Mouse (Mus musculus) cerebellum, postnatal 14 days (tissue): ENCODE measurements around the gene Cd27.

Source experiments
- DNase-seq, 2 experiments: peaks; one replicate each; pipeline ENCODE4 v3.0.0; 2021; ENCODE audit warnings: mixed read lengths in 2 of 2

Cd27 gene

DNA sequence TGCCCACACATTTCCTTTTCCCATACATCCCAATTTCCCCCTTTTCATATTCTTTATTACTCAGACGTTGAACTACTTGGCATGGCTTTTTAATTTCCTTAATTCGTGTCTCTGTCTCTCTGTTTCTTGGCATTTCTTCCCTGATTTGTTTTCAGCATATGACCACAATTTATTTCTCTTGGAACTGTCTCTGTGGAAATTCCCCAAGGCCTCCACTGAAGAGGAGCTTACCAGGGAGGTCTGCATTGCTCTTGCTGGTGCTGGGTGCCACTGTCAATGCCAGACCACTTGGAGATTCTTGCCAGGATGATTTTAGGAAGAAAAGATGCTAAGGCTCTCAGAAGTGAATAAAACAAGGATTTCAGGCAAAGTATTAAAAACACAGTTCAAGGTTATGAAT lies 24.2 kb downstream of the Cd27 start:
- no peak for DNase-seq

GRCm38 (mm10) chr6:125210436-125210835 lies 26.4 kb downstream of the Cd27 start:
- no peak for DNase-seq

GRCm38 (mm10) chr6:125197166-125197565 lies 39.6 kb downstream of the Cd27 start:
- DNase-seq = no peak

DNA sequence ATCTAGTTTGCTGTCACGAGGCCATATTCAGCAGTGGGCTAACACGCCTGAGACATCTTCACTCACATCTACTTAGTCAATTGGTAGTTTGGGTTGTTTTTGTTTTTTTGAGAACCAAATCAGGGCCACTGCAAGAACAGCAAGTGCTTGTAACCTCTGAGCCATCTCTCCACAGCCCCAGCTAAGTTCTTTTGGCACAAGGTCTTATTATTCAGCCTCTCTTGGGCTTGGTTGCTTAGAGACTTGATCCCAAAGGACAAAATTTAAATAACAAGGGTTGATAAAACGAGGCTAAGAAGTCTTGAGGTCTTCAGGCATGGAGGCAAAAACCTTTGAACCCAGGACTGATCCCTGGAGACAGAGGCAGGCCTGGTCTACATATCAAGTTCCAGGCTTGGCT lies 40.5 kb downstream of the Cd27 start:
- DNase-seq = no peak

DNA sequence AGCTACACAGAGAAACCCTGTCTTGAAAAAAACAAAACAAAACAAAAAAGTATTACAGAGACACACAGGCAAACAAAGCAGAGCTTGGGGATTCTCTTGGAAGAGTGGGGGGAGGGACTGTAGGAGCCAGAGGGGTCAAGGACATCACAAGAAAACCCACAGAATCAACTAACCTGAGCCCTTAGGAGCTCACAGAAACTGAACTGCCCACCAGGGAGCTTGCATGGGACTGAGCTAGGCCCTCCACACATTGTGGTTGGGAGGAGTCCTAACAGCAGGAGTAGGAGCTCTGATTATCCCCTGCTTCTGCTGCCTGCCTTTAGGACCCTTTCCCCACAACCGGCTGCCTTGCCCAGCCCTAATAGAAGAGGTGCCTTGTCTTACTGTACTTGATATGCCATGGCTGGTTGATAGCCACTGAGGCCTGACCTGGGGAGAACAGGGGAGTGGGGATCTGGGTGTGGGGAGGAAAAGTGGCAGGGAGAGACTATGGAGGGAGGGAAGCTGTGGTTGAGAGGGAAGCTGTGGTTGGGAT lies 41.2 kb downstream of the Cd27 start:
- no peak for DNase-seq

DNA sequence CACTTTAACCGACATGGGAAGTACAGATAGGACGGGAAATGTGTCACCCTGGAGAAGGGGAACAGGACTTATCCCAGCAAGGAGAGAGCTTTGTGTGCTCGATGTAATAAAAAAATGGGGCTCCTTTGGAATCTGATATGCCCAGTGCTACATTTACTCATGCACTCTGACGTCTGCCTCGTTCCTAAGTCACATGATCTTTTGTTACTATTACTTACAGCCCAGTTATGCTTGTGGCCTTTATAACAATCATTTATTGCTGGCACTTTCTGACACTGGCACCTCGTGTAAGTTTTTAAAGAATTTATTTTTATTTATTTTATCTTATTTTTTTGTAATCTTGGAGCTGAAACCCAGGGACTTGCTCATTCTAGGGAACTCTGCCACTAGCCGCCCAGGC lies 43.4 kb downstream of the Cd27 start:
- DNase-seq = no peak

DNA sequence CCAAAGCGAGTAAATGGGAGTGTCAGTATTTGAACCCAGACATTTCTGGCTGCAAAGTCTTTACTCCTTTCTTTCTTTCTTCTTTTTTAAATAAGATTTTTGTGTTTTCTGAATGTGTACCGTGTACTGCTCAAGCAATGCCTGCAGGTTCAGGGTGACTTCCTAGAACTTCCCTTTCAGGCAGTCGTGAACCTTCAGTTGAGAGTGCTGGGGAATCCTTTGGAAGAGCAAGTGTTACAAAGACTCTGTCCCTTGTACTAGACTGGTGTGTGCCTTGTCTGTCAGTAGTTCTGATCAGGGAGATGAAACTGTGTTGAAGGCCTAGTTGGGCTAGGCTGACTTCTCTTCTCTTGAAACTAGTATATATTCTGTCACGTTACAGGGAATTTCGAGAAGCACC lies 44.0 kb downstream of the Cd27 start:
- DNase-seq = no peak

GRCm38 (mm10) chr6:125192016-125192714 lies 44.6 kb downstream of the Cd27 start:
- DNase-seq = peak; percentile 96 to 97

- peak; percentile 99 for DNase-seq
Measured at GRCm38 (mm10) chr6:125191332-125192015, 45.3 kb downstream of the Cd27 start, which contains the start of the genes Ncapd2 and Mrpl51. Ncapd2 (minus strand) TSS chr6:125191701. Mrpl51 (plus strand) TSS chr6:125191801.

DNA sequence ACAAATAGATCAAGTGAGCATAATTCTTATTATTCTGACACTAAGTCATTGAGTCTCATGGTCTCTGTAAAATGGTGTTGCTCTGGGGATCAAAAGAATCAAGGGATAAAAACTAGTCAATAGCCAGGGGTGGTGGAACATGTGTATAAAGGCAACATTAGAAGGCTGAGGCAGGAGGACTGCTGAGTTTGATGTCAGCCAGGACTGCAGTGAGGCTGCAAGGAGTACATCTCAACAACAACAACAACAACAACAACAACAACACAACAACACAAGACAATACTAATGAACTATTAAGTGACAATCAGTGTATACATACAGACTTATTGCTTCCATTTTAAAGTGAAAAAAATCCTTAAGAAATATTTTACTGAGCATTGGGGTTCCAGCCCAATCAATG lies 46.0 kb downstream of the Cd27 start:
- no peak for DNase-seq

DNA sequence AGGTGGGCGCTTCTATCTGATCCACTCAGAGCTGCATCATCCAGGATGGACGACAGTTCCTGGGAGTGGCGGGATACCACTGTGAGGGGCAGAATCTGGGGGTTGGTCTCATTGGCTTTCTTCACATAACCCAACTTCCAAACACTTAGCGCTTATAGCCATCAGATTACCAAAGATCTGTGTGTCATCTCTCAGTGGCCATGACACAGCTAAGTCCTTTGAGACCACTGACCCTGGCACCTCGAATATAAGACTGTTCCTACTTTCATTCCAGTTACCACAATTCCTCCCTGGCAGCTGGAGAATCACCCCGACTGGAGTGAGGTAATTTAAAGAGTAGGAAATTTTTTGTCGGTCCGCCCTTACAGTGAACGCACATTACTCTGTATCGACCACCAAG lies 50.6 kb downstream of the Cd27 start:
- DNase-seq = no peak
